Mouse (Mus musculus): ENCODE data around the gene Strn4. TPM values are rescaled to one million over a fixed set of nuclear protein-coding genes. Genes with fewer than 3 reads are reported as not detected.

The Strn4 gene
- total RNA-seq, 2 experiments from 2014 or later = 62.0 to 71.1 TPM

DNA sequence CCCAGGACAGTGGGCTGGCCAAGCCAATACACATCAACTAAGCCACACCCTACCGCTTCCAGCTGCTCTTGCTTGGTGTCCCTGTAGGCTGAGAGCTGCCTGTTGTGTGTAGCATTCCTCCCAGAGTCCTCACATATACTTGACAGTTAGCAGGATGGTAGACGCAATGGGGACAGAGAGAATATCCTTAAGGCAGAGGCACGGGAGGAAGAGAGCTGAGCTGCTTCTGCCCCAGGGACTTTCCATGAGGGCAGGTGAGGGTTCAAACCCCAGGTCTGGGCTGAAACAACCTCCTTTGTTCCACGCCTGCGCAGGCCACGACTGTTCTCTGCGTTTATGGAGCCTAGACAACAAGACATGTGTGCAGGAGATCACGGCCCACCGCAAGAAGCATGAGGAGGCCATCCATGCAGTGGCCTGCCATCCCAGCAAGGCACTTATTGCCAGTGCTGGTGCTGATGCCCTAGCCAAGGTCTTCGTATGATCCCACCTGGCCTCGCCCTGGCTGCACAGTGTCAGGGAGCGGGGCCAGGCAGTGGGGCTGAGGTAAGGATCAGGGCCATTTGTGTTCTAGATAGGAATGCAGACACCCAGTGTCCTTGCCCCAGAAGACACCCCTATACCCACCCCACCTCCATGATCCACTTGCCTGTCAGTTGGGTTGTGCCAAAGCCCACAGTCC, 23.9 kb downstream of the Strn4 start:
- no peak for ATAC-seq (replicated peaks; ENCODE audit: low FRiP score, low TSS enrichment, poor library complexity, severe bottlenecking)

DNA sequence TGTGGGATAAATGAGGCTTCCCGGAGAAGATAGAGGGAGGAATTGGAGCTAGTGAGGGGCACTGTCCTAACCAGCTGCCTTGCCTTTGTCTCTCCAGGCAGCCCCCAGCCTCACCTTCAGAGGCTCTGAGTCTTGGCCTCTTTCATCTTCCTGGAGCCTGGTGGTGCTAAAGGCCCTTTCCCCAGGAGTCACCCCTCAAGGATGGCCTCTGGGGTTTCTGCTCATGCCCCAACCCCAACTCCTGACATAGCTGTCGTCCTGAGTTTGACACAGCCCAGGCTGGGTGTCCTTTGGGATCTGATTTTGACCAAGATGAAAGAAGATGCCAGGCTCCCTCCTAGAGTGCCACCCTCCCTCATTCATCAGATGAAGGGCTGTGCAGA, 24.4 kb downstream of the Strn4 start:
- no peak for ATAC-seq (replicated peaks; ENCODE audit: low FRiP score, low TSS enrichment, poor library complexity, severe bottlenecking)

DNA sequence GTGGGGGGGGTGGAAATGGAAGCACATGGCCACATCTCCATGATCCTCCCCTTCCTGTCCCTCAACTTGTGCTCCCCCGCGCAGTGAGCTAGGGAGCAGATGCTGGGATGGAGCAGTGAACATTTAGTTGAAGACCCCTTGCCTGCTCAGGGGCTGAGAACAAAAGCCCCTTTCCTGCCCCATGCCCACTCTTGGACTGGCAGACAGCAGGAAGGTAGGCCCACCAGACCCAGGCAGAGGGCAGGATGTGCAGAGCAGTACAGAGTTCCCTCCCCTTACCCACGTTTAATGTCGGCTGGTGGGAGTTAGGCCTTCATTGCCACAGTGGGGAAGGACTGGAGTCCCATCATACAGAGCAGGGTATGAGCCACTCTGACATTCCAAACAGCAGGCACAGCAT, 25.4 kb downstream of the Strn4 start:
- ATAC-seq (replicated peaks; ENCODE audit: low FRiP score, low TSS enrichment, poor library complexity, severe bottlenecking) = no peak

DNA sequence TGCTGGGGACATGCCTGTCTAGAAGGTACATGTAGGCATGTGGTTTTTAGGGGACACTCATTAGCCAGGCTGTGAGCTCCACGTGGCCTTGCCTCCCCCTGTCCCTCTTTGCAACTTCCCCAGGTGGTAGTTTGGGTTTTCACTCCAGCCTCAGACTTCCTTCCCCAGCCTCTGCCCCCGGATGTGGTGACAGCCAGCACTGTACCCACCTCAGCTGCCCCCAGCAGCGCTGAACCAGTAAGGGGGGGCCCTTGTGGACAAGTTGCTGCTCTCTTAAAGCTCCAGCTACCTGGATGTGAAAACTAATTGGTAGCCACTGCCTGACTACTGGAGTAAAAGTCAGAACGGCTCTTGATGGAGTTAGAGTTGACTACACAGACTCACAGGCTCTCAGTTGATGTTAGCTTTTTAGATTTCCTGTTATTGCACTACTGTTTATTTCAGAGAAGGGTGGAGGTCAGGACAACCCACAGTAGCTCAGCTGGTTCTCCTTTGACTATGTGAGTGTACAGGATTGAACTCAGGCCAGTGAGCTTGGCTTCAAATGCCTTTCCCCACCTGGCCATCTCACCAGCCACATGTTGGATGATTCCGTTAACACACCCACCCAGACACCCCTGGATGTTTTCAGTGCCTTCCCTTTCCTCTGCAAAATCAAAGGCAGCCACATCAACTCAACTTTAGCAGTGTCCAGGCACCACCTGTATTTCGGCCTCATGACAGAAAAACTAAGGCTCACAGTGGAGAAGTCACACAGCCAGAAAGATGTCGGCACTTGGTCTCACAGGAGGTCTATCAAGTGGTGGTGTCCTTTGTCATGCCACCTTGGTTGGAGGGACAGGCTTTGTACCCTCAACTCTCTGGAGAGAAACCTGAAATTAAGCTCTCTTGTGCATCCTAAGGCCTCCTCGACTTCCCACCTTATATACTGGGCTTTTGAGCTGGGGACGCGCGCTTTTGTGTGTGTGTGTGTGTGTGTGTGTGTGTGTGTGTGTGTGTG, 26.2 kb downstream of the Strn4 start:
- no peak for ATAC-seq (replicated peaks; ENCODE audit: low FRiP score, low TSS enrichment, poor library complexity, severe bottlenecking)

DNA sequence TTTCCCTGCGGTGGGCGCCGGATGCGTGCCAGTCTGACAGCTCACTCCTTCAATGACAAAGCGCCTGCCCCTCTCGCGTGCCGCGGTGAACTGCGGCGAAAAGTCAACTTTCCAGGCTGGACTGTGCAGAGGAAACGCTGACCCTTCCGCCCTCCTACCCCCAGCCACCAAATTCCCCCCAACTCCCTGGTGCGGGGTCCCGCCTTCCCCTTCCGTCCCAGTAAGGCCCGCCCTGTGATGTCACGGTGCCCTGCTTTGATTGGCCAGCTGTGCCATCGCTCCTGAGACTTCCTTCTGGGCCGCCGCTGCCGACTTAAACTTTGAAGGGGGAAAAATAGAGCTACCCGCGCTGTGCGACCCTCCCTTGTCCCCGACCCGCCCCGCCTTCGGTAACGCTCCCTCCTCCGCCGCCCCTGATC, 27.0 kb downstream of the Strn4 start, which contains the start of gene Prkd2:
TSS of gene Prkd2 (plus strand) at position 258 of the 419 bp plus-strand sequence.
- ATAC-seq (replicated peaks; ENCODE audit: low FRiP score, low TSS enrichment, poor library complexity, severe bottlenecking) = peak; percentile 74

DNA sequence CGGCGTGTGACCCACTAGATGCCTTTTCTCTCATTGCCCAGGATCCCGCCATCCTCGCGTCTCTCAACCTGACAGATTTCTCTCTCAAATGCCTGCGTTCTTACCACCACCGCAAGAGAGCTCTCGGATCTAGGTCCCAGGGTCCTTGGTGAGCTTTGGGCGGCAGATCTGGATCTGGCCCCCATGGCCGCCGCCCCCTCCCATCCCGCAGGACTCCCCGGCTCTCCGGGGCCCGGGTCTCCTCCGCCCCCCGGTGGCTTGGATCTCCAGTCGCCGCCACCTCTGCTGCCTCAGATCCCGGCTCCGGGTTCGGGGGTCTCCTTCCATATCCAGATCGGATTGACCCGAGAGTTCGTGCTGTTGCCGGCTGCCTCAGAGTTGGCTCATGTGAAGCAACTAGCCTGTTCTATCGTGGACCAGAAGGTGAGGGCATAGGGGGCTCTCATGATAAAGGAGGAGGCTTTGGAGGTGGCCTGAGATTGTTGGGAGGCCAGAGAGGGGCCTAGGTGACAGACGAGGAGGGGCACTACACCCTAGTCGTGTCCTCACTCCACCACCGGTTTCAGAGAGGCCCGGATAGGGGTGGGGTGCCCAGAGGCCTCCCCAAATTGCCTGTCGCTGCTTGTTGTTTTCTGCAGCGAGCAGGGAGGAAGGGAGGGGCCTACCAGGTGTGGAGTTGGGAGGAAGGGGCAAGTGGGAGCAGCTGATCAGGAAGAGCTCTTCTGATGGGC, 27.9 kb downstream of the Strn4 start:
- peak; percentile 5; the same call in 1 of the 2 replicates for ATAC-seq (replicated peaks; ENCODE audit: low FRiP score, low TSS enrichment, poor library complexity, severe bottlenecking)

DNA sequence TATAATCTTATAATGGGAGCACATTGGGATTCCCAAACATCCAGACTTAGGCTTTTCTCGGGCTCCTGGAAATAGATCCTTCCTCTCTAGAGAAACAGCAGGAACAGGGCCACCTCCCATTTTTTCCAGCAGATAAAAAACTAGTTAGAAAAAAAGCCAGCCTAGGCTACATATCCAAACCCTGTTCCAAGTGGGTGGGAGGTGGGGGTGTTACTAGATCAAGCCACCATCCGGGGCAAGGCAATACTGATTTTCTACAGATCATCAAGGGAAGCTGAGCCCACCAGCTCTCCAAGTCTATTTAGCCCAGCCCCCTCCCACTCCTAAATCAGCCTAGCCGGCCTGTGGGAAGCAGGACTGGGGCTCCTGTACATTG, 29.0 kb downstream of the Strn4 start:
- ATAC-seq (replicated peaks; ENCODE audit: low FRiP score, low TSS enrichment, poor library complexity, severe bottlenecking) = no peak

DNA sequence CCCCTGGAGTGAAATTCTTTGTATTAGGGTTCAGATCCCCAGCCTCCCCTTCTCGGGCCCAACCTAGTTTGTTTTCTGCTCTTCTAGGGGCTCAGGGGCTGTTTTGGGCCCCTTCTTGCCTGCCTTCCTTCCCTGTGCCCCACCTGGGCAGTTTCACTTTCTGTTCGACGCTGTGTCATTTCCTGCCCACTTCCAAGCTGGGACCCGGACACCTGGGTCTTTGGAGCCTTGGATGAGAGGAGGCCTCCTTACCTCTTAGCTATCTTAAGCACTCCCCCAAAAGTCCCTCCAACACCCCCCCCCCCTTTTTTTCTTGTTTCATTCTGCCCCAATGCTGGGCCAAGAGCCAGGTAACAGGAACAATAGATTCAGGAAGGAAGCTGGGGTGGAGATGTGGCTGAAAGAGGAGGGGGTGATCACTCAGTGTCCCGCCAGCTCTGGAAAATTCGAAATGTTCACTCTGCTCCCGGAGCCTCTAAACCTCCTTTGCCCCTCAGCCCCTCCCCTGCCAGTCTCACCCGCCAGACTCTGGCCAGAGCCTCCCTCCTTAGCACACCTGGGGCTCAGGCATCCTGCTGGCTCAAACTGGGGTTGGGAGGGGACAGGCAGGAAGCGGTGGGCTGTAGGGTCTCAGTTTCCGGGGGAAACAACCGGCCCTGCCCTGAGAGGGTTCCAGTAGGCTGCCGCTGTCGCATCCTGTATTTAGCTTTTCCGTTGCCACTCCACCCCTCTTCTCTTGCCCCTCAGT, 29.6 kb downstream of the Strn4 start:
- no peak for ATAC-seq (replicated peaks; ENCODE audit: low FRiP score, low TSS enrichment, poor library complexity, severe bottlenecking)

DNA sequence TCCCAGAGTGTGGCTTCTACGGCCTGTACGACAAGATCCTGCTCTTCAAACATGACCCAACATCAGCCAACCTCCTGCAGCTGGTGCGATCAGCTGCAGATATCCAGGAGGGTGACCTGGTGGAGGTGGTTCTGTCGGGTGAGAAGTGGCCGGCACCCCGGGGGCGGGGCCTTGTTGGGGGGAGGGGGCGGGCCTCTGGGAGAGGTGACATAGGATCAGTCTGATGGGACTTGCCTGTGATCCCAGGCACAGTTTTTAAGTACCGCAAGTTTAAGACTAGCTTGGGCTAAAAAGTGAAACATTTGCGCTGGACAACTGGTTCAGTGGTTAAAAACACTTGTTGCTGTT, 30.1 kb downstream of the Strn4 start:
- no peak for ATAC-seq (replicated peaks; ENCODE audit: low FRiP score, low TSS enrichment, poor library complexity, severe bottlenecking)

DNA sequence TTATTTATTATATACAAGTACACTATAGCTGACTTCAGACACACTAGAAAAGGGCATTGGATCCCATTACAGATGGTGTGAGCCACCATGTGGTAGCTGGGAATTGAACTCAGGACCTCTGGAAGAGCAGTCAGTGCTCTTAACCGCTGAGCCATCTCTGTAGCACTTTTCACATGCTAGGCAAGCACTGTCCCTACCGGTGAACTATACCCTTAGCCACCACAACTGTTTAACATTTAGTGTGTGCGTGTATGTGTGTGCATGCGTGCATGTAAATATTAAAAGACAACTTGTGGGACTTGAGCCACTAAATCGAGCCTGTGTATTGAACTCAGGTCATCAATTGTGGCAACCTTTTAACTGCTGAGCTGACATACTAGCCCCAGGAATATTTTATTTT, 31.1 kb downstream of the Strn4 start:
- ATAC-seq (replicated peaks; ENCODE audit: low FRiP score, low TSS enrichment, poor library complexity, severe bottlenecking) = no peak

DNA sequence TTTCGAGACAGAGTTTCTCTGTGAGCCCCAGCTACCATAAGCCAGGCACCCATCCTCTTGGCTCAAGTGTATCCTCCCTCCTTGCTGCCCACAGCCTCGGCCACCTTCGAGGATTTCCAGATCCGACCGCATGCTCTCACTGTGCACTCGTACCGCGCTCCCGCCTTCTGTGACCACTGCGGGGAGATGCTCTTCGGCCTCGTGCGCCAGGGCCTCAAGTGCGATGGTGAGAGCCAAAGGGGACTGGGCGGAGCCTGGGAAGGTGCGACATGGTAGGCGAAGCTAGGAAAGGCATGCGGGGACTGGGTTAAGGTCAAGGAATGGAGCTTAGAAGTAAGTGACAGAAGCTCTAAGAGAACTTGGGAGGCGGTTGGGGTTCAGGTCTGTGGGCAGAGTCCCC, 31.8 kb downstream of the Strn4 start:
- ATAC-seq (replicated peaks; ENCODE audit: low FRiP score, low TSS enrichment, poor library complexity, severe bottlenecking) = no peak

DNA sequence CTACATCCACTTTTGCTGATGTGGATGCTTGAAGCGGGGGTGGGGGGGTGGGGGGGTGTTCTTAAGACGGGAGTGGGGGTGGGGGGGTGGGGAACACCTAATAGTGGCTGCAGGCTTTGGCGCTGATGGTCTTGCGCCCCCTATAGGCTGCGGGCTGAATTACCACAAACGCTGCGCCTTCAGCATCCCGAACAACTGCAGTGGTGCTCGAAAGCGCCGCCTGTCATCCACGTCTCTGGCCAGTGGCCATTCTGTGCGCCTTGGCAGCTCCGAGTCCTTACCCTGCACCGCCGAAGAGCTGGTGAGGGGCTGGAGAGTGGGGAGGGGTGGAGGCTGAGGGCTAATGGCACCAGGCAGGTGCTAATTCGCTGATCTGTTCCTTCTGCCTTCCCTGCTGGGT, 32.9 kb downstream of the Strn4 start:
- no peak for ATAC-seq (replicated peaks; ENCODE audit: low FRiP score, low TSS enrichment, poor library complexity, severe bottlenecking)

DNA sequence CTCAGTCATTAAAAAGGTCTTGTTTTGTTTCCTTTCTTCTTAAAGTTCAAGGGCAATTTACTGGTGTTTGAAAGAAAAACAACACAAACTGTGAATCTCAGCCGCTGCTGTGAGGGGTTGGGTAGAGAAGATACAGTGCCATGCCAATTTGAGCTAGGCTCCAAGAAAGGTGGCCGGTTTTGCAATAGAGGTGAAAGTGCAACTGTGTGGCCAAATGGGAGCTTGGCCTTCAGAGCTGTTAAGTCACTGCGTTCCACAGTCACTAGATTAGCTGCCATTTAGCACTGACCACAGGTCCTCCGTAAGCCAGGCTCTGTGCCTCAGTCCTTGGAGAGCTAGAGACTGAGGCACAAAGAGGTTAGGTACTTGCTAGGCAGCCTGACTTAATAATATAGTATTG, 35.9 kb downstream of the Strn4 start:
- no peak for ATAC-seq (replicated peaks; ENCODE audit: low FRiP score, low TSS enrichment, poor library complexity, severe bottlenecking)

DNA sequence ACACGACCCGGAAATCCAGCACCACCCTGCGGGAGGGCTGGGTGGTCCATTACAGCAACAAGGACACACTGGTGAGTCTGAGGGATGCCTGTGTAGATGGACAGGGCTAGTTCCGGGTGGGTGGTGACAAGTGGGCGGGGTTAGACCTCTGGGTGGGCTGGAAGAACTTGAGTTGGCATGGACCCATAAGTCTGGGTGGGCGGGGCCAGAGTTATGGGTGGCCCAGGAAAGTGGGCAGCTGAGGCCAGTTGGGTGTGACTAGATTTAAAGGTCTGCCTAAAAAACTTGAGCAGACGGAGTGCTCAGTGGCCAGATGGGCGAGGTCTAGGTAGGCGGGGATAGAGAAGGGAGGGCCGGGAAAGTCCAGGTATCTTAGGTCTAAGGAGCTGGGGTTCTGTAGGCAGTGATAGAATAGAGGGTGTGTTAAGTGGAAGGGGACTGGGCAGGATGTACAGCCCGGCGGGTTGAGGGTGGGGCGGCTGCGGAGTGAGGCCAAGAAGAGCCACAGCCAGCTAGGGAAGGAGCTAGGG, 37.7 kb downstream of the Strn4 start:
- no peak for ATAC-seq (replicated peaks; ENCODE audit: low FRiP score, low TSS enrichment, poor library complexity, severe bottlenecking)

DNA sequence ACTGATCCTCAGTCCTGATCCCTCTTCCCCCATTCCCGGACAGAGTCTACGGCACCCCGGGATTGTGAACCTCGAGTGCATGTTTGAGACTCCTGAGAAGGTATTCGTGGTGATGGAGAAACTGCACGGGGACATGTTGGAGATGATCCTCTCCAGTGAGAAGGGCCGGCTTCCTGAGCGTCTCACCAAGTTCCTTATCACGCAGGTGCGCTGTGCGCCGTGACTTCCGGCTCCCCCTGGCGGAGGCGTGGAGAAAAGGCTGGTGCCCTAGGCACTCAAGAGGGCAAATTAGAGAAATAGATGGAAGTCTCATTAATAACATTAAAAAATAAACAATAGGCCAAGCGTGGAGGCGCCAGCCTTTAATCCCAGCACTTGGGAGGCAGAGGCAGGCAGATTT, 42.6 kb downstream of the Strn4 start:
- peak; percentile 69 for ATAC-seq (replicated peaks; ENCODE audit: low FRiP score, low TSS enrichment, poor library complexity, severe bottlenecking)

DNA sequence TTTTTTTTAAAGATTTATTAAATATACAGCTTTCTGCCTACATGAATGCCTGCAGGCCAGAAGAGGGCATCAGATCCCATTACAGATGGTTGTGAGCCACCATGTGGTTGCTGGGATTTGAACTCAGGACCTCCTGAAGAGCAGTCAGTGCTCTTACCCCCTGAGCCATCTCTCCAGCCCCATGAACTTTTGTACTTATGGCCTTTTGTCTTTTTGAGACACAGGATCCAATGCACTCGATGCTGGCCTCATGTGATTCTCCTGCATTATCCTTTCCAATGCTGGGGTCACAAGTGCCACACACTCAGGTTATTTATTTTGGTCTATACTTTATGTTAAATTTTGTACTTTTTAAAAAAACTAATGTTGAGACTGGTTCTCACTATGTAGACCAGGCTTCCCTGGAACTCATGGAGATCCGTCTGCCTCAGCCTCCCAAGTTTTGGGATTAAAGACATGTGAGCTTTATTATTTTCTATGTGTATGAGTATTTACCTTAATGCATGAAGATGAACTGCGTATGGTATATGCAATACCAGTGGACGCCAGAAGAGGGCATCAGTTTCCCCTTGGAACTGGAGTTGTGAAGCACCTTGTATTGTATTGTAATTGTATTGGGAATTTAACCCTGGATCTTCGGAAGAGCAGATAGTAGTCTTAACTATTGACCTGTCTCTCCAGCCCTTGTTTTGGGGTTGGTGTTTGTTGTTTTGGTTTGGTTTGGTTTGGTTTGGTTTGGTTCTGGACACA, 44.4 kb downstream of the Strn4 start:
- ATAC-seq (replicated peaks; ENCODE audit: low FRiP score, low TSS enrichment, poor library complexity, severe bottlenecking) = 0 out of 2 replicates have a peak, but pooled peaks have one; percentile 43

DNA sequence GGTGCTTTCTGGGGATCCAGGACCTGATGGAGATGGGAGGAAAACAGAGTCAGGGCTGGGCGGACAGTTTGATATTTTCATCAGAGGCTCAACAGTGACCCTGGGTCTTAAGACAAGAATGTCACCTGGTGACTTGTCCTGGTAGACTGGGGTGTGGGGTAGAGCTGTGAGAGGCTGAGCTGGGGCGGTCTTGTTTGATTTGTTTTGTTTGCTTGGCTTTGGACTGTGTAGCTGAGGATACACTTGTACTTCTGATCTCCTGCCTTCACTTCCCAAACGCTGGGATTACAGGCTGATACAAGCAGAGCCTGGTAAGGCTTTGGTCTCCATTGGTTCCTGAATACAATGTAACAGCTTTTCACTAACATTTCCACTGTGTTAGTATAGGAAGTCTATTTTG, 51.8 kb downstream of the Strn4 start:
- no peak for ATAC-seq (replicated peaks; ENCODE audit: low FRiP score, low TSS enrichment, poor library complexity, severe bottlenecking)

DNA sequence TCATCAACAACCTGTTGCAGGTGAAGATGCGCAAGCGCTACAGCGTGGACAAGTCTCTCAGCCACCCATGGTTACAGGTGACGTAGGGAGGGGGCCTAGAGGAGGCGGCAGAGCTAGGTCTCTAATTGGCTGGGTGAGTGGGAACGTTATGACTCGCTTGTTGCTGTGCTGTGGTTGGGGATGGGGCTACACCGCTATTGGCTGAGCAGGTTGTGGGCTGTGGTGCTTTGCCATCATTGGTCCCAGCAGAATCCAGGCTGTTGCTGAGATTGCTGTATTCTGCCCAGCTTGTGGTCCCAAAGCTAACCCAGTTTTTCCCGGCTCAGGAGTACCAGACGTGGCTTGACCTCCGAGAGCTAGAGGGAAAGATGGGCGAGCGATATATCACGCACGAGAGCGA, 53.8 kb downstream of the Strn4 start:
- no peak for ATAC-seq (replicated peaks; ENCODE audit: low FRiP score, low TSS enrichment, poor library complexity, severe bottlenecking)

DNA sequence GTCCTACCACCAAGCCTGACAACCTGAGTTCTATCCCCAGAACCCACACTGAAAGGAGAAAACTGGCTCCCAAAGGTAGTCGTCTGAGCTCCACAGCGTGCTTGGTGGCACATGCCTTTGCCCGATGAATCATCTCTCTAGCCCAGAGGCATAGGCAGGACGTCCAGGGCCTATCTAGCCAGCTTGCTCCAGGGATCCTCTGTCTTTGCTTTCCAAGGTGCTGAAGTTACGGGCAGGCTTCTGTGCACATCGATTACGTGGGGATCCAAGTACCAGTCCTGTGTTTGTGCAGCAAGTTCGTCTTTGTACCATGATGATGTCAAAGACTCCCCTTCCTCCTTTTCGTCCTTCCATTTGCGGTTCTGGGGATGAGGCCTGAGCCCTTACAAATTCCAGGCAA, 55.9 kb downstream of the Strn4 start:
- ATAC-seq (replicated peaks; ENCODE audit: low FRiP score, low TSS enrichment, poor library complexity, severe bottlenecking) = no peak
